Mouse (Mus musculus): ENCODE measurements around the gene C1qbp. TPM values are rescaled to one million over a fixed set of nuclear protein-coding genes. Genes with fewer than 3 reads are reported as not detected.

Gene C1qbp
- polyA plus RNA-seq, 1 experiment: 18.2 TPM

DNA sequence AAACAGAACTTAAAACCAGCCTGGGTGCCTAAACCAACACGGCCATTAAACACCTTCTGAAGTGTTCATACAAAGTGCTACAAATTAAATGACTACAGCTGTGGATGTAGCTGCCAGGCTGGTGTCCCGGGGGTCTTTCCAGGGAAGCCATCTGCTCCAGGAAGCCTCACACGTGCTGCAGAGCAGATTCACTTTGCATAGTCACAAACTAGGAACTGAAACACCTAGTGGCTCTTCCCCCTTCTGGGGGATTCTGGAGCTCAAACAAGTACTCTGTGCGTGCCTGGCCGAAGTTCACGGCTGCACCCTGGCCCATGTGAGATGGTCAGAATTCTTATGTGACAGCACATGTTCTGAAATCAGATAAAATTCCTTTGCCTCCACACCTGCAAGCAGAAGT, 2.6 kb downstream of the C1qbp start:
- Histone ChIP-seq H3K36me3 (ENCODE audit: control insufficient read depth) (peaks cover 68% of the 10 kb centered on the region), H3K4me1 (ENCODE audit: control insufficient read depth) (peaks cover 50% of the 10 kb centered on the region), H3K9me3 (ENCODE audit: control insufficient read depth, low read length) (no peaks in the 10 kb centered on the region), H3K27me3 (ENCODE audit: control insufficient read depth) (no peaks in the 10 kb centered on the region), H3K4me3 (replicated peaks) (no peak overlapping the region)
- no peak for TF ChIP-seq GATA1 (IDR thresholded peaks at IDR 0.05; ENCODE audit: low read length)
- no peak for TF ChIP-seq TAL1 (IDR thresholded peaks at IDR 0.05; ENCODE audit: low read length)

- no peak for TF ChIP-seq TAL1 (IDR thresholded peaks at IDR 0.05; ENCODE audit: low read length)
- TF ChIP-seq GATA1 (IDR thresholded peaks at IDR 0.05; ENCODE audit: low read length): no peak
- H3K4me3 ChIP-seq (replicated peaks): no peak overlapping the region
- peaks cover 91% of the 10 kb centered on the region for H3K36me3 ChIP-seq (ENCODE audit: control insufficient read depth)
- no peaks in the 10 kb centered on the region for H3K27me3 ChIP-seq (ENCODE audit: control insufficient read depth)
- H3K4me1 ChIP-seq (ENCODE audit: control insufficient read depth): peaks cover 67% of the 10 kb centered on the region
- H3K9me3 ChIP-seq (ENCODE audit: control insufficient read depth, low read length): no peaks in the 10 kb centered on the region
Measured at GRCm38 (mm10) chr11:70977293-70977692, 5.5 kb downstream of the C1qbp start.

- Histone ChIP-seq H3K27me3 (ENCODE audit: control insufficient read depth) (no peaks in the 10 kb centered on the region), H3K9me3 (ENCODE audit: control insufficient read depth, low read length) (no peaks in the 10 kb centered on the region), H3K4me3 (replicated peaks) (no peak overlapping the region), H3K4me1 (ENCODE audit: control insufficient read depth) (peaks cover 65% of the 10 kb centered on the region), H3K36me3 (ENCODE audit: control insufficient read depth) (peaks cover 89% of the 10 kb centered on the region)
- TF ChIP-seq GATA1 (IDR thresholded peaks at IDR 0.05; ENCODE audit: low read length) (no peak), TAL1 (IDR thresholded peaks at IDR 0.05; ENCODE audit: low read length) (no peak)
Measured at GRCm38 (mm10) chr11:70975193-70975592, 7.6 kb downstream of the C1qbp start.

GRCm38 (mm10) chr11:70973947-70974346, 8.9 kb downstream of the C1qbp start:
- Histone ChIP-seq H3K36me3 (ENCODE audit: control insufficient read depth) (peaks cover 76% of the 10 kb centered on the region), H3K27me3 (ENCODE audit: control insufficient read depth) (no peaks in the 10 kb centered on the region), H3K4me1 (ENCODE audit: control insufficient read depth) (peaks cover 62% of the 10 kb centered on the region), H3K4me3 (replicated peaks) (no peak overlapping the region), H3K9me3 (ENCODE audit: control insufficient read depth, low read length) (no peaks in the 10 kb centered on the region)
- TF ChIP-seq GATA1 (IDR thresholded peaks at IDR 0.05; ENCODE audit: low read length) (no peak), TAL1 (IDR thresholded peaks at IDR 0.05; ENCODE audit: low read length) (no peak)

- Histone ChIP-seq H3K9me3 (ENCODE audit: control insufficient read depth, low read length) (no peaks in the 10 kb centered on the region), H3K27me3 (ENCODE audit: control insufficient read depth) (no peaks in the 10 kb centered on the region), H3K36me3 (ENCODE audit: control insufficient read depth) (peaks cover 69% of the 10 kb centered on the region), H3K4me3 (replicated peaks) (peak overlapping the region; percentile 83), H3K4me1 (ENCODE audit: control insufficient read depth) (peaks cover 70% of the 10 kb centered on the region)
- TF ChIP-seq TAL1 (IDR thresholded peaks at IDR 0.05; ENCODE audit: low read length) (no peak), GATA1 (IDR thresholded peaks at IDR 0.05; ENCODE audit: low read length) (no peak)
Measured at GRCm38 (mm10) chr11:70972586-70972985, 10.2 kb downstream of the C1qbp start.

GRCm38 (mm10) chr11:70970560-70971540, 12.0 kb downstream of the C1qbp start:
- TF ChIP-seq GATA1 (IDR thresholded peaks at IDR 0.05; ENCODE audit: low read length) (peak; percentile 72), TAL1 (IDR thresholded peaks at IDR 0.05; ENCODE audit: low read length) (peak; percentile 43; the same call in 1 of the 3 replicates)
- Histone ChIP-seq H3K4me3 (replicated peaks) (peak overlapping the region; percentile 83), H3K9me3 (ENCODE audit: control insufficient read depth, low read length) (no peaks in the 10 kb centered on the region), H3K36me3 (ENCODE audit: control insufficient read depth) (peaks cover 63% of the 10 kb centered on the region), H3K27me3 (ENCODE audit: control insufficient read depth) (no peaks in the 10 kb centered on the region), H3K4me1 (ENCODE audit: control insufficient read depth) (peaks cover 67% of the 10 kb centered on the region)

DNA sequence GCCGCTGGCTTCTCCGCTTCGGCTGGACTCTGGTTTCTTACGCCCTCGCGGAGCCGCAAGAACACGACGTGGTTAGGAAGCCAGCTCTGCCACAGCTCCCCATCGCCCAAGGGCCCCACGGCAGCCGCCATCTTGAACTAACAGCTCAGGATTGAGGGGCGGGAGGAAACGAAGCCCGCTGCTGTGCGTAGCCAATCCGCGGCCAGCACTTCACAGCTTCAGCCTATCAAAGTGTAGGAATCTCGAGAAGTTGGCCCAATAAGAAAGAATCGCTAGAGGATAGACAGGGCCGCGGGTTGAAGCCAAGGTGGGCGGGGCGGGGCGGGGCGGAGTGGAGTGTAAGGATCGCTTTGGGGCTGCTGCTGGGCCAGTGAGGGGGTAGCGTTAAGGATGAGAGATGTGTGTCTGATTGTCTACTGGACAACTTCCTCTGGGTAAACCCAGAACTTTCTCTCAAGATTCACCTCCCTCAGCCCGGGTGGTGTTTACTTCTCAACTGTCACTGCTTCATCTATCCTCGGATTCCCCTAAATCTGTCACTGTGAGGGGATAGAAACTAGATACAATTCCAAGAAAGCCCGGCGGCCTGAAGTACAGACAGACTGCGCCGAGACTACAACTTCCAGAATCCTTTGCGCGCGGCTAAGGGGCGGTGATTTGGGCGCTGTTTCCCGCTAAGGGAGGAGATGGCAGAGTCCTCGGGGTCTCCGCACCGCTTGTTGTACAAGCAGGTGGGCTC, 12.8 kb downstream of the C1qbp start, which contains the start of the genes Nup88 and Rpain:
TSS of gene Nup88 (minus strand) at position 153 of the 739 bp plus-strand sequence.
TSS of gene Rpain (plus strand) at position 393 of the 739 bp plus-strand sequence.
- H3K9me3 ChIP-seq (ENCODE audit: control insufficient read depth, low read length): no peaks in the 10 kb centered on the region
- H3K4me3 ChIP-seq (replicated peaks): peak within 1 kb of the TSS; percentile 83
- no peaks in the 10 kb centered on the region for H3K27me3 ChIP-seq (ENCODE audit: control insufficient read depth)
- peaks cover 60% of the 10 kb centered on the region for H3K4me1 ChIP-seq (ENCODE audit: control insufficient read depth)
- TF ChIP-seq TAL1 (IDR thresholded peaks at IDR 0.05; ENCODE audit: low read length): no peak
- TF ChIP-seq GATA1 (IDR thresholded peaks at IDR 0.05; ENCODE audit: low read length): no peak
- H3K36me3 ChIP-seq (ENCODE audit: control insufficient read depth): peaks cover 63% of the 10 kb centered on the region

DNA sequence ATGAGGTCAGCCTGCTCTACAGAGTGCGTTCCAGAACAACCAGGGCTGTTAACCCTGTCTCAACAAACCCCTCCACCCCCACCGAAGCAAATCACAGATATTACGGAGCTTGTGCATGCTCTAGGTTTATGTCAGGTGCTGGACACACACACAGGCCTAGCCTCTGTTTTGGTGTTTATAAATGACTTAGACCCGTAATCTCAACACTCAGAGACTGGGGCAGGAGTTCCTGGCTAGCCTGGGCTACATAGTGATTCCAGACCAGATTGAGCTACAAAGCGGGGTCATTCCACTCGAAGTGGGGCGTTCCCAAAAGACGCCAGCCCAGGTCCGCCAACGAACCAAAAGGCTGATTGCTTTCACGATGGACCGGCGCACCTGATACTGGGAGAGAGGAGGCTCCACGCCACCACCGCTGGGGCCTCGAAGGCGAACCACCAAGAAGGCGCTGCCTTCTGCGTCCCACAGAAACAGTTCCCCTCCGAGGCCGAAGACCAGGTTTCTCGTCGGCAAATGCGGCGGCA, 13.5 kb downstream of the C1qbp start:
- Histone ChIP-seq H3K4me1 (ENCODE audit: control insufficient read depth) (peaks cover 57% of the 10 kb centered on the region), H3K27me3 (ENCODE audit: control insufficient read depth) (no peaks in the 10 kb centered on the region), H3K36me3 (ENCODE audit: control insufficient read depth) (peaks cover 63% of the 10 kb centered on the region), H3K4me3 (replicated peaks) (peak overlapping the region; percentile 83), H3K9me3 (ENCODE audit: control insufficient read depth, low read length) (no peaks in the 10 kb centered on the region)
- no peak for TF ChIP-seq TAL1 (IDR thresholded peaks at IDR 0.05; ENCODE audit: low read length)
- no peak for TF ChIP-seq GATA1 (IDR thresholded peaks at IDR 0.05; ENCODE audit: low read length)
